Mouse (Mus musculus): ENCODE data around the gene Nr4a1. TPM values are rescaled to one million over a fixed set of nuclear protein-coding genes. Genes with fewer than 3 reads are reported as not detected.

Gene Nr4a1
- polyA plus RNA-seq, 1 experiment = 80.9 TPM

GRCm38 (mm10) chr15:101309493-101309892 lies 55.4 kb downstream of the Nr4a1 start:
- DNase-seq (ENCODE audit: extremely low spot score in 1 of 2, low spot score in 1 of 2) = no peak

- peak; percentile 30 to 63 for DNase-seq (ENCODE audit: extremely low spot score in 1 of 2, low spot score in 1 of 2)
These were observed 57.2 kb downstream of the Nr4a1 start for GRCm38 (mm10) chr15:101311087-101311770.

GRCm38 (mm10) chr15:101312006-101312405 lies 57.9 kb downstream of the Nr4a1 start:
- DNase-seq (ENCODE audit: extremely low spot score in 1 of 2, low spot score in 1 of 2) = no peak

- DNase-seq (ENCODE audit: extremely low spot score in 1 of 2, low spot score in 1 of 2) = no peak
These were observed 61.3 kb downstream of the Nr4a1 start for GRCm38 (mm10) chr15:101315378-101315777.

DNA sequence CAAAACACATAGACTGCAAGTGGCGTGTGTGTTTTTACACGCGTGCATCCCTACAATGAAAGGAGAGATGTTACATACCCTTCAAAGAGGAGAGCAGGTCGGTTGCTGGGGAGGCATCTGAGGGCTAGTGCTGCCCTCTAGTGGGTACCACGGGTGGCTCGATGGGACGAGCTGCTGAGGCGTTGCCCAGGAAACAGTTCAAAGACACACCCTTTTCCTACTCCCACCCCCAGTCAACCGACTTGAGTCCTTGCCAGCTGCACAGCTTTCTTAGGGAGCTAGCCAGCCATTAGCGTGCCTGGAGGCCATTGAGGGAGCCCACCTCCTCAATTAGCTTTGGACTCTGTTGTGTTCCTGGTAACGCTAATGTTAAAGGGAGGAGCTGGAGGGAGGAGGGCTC lies 61.8 kb downstream of the Nr4a1 start:
- peak; percentile 93 to 97 for DNase-seq (ENCODE audit: extremely low spot score in 1 of 2, low spot score in 1 of 2)

DNA sequence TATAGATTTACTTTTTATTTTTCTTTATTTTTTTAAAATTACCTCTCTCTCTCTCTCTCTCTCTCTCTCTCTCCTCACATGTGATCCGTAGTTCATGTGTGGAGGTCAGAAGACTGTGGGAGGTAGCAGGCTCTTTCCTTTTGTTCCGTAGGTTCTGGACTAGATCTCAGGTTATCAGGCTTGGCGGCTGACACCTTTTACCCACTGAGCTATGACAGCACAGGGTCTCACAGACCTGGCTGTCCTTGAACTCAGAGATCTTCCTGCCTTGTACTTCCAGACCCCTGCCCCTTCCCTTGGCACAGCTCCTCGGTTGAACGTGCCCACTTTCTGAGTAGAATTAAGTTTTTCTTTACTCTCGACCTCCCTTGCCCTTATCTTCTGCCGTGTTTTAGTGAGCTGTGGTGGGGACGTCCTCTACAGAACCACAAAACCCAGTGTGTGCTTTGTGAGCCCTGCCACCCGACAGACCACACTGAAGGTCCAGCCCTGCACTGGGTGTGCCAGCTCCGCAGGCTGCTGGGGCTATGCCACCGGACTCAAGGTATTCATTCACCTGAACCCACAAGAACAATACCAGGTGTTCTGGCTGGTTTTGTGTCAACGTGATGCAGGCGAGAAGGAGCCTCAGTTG lies 62.3 kb downstream of the Nr4a1 start:
- no peak for DNase-seq (ENCODE audit: extremely low spot score in 1 of 2, low spot score in 1 of 2)

DNA sequence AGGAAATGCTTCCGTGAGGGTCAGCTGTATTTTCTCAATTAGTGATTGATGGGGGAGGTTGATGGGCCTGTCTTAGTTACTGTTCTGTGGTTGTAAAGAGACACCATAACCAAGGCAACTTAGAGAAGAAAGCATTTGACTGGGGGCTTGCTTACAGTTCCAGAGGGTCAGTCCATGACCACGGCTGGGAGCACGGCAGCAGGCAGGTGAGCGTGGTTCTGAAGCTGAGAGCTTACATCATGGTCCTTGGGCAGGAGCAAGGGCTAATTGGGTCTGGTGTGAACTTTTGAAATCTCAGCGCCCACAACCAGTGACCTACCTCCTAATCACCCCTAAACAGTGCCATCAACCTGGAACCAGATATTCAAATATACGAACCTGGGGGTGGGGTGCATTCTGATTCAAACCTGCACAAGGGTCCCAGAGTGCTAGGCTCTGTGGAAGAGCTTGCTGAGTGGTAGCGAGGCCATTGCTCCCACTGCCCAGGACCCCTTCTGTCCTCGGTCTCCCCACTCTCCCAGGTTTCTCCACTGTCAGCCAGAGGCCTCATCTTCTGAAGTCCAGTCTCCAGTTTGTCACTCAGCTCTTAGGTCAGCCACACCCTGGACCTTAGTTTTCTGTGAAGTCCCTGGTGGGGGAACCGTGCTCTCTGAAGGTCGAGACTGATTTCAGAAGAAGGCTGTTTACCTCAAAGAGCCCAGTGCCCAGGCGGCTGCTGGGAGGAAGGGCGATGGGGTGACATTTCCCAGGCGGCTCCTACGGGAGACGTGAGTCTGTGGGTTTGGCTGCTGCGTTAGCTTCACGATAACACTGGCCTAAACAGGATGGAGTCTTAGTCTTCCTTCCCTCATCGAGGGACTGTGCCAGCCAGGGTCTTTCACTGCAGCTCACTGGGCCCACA lies 63.1 kb downstream of the Nr4a1 start:
- DNase-seq (ENCODE audit: extremely low spot score in 1 of 2, low spot score in 1 of 2) = no peak

DNA sequence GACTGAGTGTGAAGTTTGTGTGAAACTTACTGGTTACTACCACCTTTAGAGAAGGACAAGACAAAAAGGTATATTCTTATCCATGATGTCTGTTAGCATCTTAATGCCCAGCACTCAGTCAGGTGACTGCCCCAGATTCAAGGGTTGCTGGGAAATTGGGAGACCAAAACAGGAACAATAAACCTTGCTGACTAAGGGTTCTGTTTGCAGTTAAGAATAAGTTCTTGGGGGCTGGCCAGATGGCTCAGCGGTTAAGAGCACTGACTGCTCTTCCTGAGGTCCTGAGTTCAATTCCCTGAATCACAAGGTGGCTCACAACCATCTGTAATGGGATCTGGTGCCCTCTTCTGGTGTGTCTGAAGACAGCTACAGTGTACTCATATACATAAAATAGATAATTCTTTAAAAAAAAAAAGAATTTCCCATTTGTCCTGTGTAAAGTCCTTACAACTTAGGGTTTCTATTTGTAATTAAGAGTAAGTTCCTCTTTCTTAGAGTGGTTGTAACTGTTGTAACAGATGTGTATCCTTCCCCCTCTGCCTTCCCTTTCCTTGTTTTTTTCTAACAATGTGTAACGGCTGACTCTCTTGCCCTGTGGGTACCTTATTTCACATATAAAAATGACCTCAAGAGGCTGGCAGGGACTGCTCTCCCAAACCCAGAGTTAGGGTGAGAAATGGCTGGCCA lies 63.9 kb downstream of the Nr4a1 start:
- DNase-seq (ENCODE audit: extremely low spot score in 1 of 2, low spot score in 1 of 2) = no peak

GRCm38 (mm10) chr15:101318889-101319765 lies 65.1 kb downstream of the Nr4a1 start:
- no peak for DNase-seq (ENCODE audit: extremely low spot score in 1 of 2, low spot score in 1 of 2)

- no peak for DNase-seq (ENCODE audit: extremely low spot score in 1 of 2, low spot score in 1 of 2)
These were observed 66.0 kb downstream of the Nr4a1 start for GRCm38 (mm10) chr15:101320010-101320617.

GRCm38 (mm10) chr15:101320618-101321041 lies 66.6 kb downstream of the Nr4a1 start:
- no peak for DNase-seq (ENCODE audit: extremely low spot score in 1 of 2, low spot score in 1 of 2)

DNA sequence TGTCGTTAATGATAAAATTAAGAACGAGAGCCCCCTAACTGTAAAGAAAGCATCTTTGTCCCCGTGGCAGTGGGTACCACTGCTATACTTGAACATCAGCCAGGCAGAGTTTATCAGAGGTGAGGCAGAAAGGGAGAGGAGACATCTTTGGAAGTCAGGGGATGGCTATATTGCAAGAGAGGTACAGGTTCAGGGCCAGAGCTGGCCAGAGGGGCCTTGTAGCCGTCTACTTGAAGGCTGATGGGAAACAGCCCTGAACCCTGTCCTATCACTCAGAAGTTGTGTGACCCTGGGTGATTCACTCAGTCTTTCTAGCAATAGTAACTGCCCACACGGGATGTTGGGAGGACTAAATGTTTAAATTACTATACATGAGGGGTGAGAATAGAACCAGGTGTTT lies 67.1 kb downstream of the Nr4a1 start:
- no peak for DNase-seq (ENCODE audit: extremely low spot score in 1 of 2, low spot score in 1 of 2)

GRCm38 (mm10) chr15:101322106-101322505 lies 68.0 kb downstream of the Nr4a1 start:
- no peak for DNase-seq (ENCODE audit: extremely low spot score in 1 of 2, low spot score in 1 of 2)

DNA sequence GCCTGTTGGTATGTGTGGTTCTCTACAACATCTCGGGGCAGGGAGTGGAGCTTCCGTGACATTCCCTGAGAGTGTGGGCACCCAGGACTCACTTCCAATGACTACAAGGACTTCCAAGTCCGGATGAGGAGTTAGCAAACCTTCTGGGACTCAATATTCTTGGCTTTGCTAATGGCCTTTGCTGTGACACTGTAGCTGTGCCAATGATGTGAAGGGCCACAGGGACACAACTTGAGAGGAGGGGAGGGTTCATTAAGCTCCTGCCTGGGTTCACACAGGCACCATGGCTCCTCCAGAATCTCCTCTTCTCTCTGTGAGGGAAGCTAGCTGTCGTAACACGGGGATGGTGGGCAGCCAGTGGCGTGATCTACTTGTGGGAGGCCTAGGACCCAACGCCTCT lies 68.6 kb downstream of the Nr4a1 start:
- DNase-seq (ENCODE audit: extremely low spot score in 1 of 2, low spot score in 1 of 2) = no peak

GRCm38 (mm10) chr15:101323511-101323910 lies 69.4 kb downstream of the Nr4a1 start:
- no peak for DNase-seq (ENCODE audit: extremely low spot score in 1 of 2, low spot score in 1 of 2)
